Mouse (Mus musculus) CD4-positive helper T cell, adult 2 months (primary cell): ENCODE data around the gene Setd1b.
"Not testable (repeated sequence)": the region's sequence is repeated elsewhere in the genome, so short reads cannot be mapped to it uniquely, and the experiment has no call there.

Experiments
- DNase-seq: peaks from one replicate; pipeline ENCODE4 v3.0.0-alpha.2; 2012; ENCODE audit warnings: low read depth, missing footprints, low spot score

The Setd1b gene

DNA sequence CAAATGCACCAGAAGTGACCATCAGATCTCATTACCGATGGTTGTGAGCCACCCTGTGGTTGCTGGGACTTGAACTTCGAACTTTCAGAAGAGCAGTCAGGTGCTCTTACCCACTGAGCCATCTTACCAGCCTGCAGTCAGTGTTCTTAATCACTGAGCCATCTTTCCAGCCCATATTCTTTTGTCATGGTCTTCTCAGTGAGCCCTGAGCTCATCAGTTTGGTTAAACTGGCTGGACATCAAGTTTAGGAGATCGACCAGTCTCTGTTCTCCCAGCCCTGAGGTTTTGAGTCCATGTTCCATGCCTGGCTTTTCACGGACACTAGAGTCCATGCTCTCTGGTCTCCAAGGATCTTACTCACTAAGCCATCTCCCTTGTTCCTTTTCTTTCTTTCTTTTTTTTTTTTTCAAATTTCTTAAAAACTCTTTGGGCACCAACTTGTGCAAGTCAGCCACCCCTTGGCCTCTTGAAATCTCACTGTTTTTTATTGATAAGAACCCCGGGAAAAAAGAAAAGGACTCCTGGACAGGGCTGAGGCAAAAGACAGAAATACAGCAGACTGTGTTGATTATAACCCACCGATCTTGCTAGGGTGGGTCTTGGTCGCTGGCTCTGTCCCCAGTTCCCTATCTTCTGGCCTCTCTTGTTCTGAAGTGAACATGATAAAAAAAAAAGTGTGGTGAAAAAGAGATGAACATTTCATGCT lies 59.0 kb downstream of the Setd1b start:
- DNase-seq, result not testable (repeated sequence)

DNA sequence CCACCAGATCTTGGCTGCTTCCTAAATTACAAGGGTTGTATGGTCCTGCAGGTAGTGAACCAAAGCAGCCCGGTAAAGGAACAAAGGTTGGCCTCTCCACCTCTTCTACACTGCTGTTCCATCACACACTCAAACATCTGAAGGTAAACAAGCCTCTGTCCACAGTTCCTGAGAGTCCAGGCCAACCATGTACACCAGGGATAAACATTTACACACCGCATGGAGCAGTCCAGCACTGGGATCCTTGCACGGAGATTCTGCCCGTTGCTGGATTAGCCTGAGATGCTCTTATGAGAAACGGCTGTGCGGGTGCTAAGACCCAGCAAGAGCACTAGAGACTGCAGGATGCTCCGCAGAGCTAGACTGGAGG lies 59.5 kb downstream of the Setd1b start:
- DNase-seq, result no peak

DNA sequence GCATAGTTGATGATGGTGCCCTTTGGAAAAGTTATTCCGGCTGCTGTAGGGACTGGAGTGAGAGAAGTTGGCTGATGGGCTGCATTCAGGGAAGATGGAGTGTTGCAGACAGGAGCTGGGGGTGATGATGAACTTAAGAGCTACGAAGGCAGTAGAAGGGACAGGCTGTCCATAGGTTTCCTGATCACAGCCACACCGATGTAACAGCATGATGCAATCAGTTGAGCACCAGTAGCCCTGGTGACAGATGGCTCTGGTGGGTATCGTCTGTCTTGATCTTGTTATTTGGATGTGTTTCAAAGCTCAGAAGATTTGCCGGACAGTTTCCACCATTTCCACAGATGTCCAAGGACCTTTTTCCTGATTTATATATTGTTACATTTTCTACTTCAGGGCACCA lies 60.0 kb downstream of the Setd1b start:
- DNase-seq, result no peak

DNA sequence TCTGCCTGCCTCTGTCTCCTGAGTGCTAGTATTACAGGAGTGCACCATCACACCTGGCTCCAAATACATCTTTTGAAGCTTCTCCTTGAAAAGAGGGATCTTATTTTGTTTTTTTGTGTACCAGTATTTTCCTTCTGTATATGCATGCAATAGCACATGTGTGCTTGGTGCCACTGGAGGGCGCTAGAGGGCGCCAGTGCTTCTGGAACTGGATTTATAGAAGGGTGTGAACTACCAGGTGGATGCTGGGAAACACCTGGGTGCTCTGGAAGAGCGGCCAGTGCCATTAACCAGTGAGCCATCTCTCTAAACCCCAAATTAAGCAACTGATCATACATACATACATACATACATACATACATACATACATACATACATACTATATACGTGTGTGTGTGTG lies 60.8 kb downstream of the Setd1b start:
- DNase-seq, result not testable (repeated sequence)

DNA sequence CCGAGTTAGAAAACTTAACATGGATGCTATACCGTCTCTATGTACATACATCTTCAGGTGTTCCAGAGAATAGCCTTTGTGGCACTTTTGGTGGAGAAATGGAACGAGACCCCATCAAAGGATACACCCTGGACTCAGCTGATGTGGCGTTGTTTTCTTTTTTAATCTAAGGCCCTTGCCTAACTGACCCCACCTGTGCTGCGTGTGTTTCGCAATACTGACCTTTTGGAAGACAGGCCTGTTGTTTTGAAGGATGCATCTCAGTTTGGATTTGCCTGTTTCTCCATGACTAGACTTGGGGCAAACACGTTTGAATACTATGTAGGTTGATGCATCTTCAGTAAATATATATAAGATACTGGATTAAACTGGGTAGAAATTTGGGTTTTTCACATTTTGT lies 61.6 kb downstream of the Setd1b start:
- DNase-seq, result not testable (repeated sequence)
